Mouse (Mus musculus) cerebellum, adult 8-10 months (tissue): Measurements from ENCODE around the gene Mast4.

Experiments
- DNase-seq: peaks from one replicate; pipeline ENCODE4 v3.0.0; 2022

Gene Mast4

GRCm38 (mm10) chr13:103315113-103315708 lies 19.1 kb downstream of the Mast4 start:
- no peak for DNase-seq

- DNase-seq, result no peak
Measured at GRCm38 (mm10) chr13:103308296-103308695, 26.0 kb downstream of the Mast4 start.

- no peak for DNase-seq
Measured at GRCm38 (mm10) chr13:103303826-103304225, 30.5 kb downstream of the Mast4 start.

- DNase-seq, result no peak
Measured at GRCm38 (mm10) chr13:103302508-103302907, 31.8 kb downstream of the Mast4 start.

- no peak for DNase-seq
Measured at GRCm38 (mm10) chr13:103302077-103302476, 32.2 kb downstream of the Mast4 start.

- DNase-seq, result no peak
Measured at GRCm38 (mm10) chr13:103294424-103294823, 39.9 kb downstream of the Mast4 start.

- DNase-seq, result no peak
Measured at GRCm38 (mm10) chr13:103293121-103293520, 41.2 kb downstream of the Mast4 start.

GRCm38 (mm10) chr13:103291098-103291497 lies 43.2 kb downstream of the Mast4 start:
- no peak for DNase-seq

GRCm38 (mm10) chr13:103285821-103286220 lies 48.5 kb downstream of the Mast4 start:
- no peak for DNase-seq

GRCm38 (mm10) chr13:103285036-103285435 lies 49.3 kb downstream of the Mast4 start:
- DNase-seq, result no peak

GRCm38 (mm10) chr13:103270856-103271391 lies 63.4 kb downstream of the Mast4 start:
- no peak for DNase-seq

- no peak for DNase-seq
Measured at GRCm38 (mm10) chr13:103262707-103263106, 71.6 kb downstream of the Mast4 start.

- no peak for DNase-seq
Measured at GRCm38 (mm10) chr13:103262061-103262460, 72.2 kb downstream of the Mast4 start.

- no peak for DNase-seq
Measured at GRCm38 (mm10) chr13:103260414-103260813, 73.9 kb downstream of the Mast4 start.

GRCm38 (mm10) chr13:103258106-103258505 lies 76.2 kb downstream of the Mast4 start:
- no peak for DNase-seq

GRCm38 (mm10) chr13:103254861-103255260 lies 79.4 kb downstream of the Mast4 start:
- no peak for DNase-seq

GRCm38 (mm10) chr13:103253077-103253476 lies 81.2 kb downstream of the Mast4 start:
- no peak for DNase-seq

GRCm38 (mm10) chr13:103248102-103249054 lies 85.9 kb downstream of the Mast4 start:
- DNase-seq, result no peak

GRCm38 (mm10) chr13:103246973-103247718 lies 87.2 kb downstream of the Mast4 start:
- DNase-seq, result no peak

- DNase-seq, result no peak
Measured at GRCm38 (mm10) chr13:103245431-103245830, 88.9 kb downstream of the Mast4 start.

GRCm38 (mm10) chr13:103244053-103244452 lies 90.2 kb downstream of the Mast4 start:
- no peak for DNase-seq

GRCm38 (mm10) chr13:103241092-103241491 lies 93.2 kb downstream of the Mast4 start:
- no peak for DNase-seq

- DNase-seq, result no peak
Measured at GRCm38 (mm10) chr13:103239654-103240053, 94.6 kb downstream of the Mast4 start.
